Mouse (Mus musculus) hindbrain, embryonic 14.5 days (tissue): ENCODE data around the gene Trappc5. TPM values are rescaled to one million over a fixed set of nuclear protein-coding genes. Genes with fewer than 3 reads are reported as not detected.

Source experiments
- ATAC-seq: fragments of 200-750 bp; cut with Nextera tagmentation; 2 replicates; pipeline ENCODE4 v1.8.0; 2017; ENCODE audit warnings: moderate number of reproducible peaks, mild to moderate bottlenecking, moderate TSS enrichment, moderate library complexity; ENCODE audit not compliant: low FRiP score
- DNase-seq: peaks from one replicate; pipeline ENCODE4 v3.0.0-alpha.2; 2015; ENCODE audit warnings: low spot score
- H3K27ac ChIP-seq: fragments of 300-500 bp; sonication (generic); 2 replicates; pipeline ENCODE4 v1.5.1; 2014; ENCODE audit warnings: mild to moderate bottlenecking, moderate library complexity
- H3K27me3 ChIP-seq: fragments of 300-500 bp; sonication (generic); 2 replicates; pipeline ENCODE4 v1.6.1; 2014; ENCODE audit warnings: mild to moderate bottlenecking, low read length, mixed read lengths; ENCODE audit not compliant: control insufficient read depth, insufficient read depth
- H3K36me3 ChIP-seq: fragments of 300-500 bp; sonication (generic); replicated peaks from 2 replicates; pipeline ENCODE4 v1.6.1; 2014; ENCODE audit not compliant: control insufficient read depth, insufficient read depth
- H3K4me1 ChIP-seq: fragments of 300-500 bp; sonication (generic); replicated peaks from 2 replicates; pipeline ENCODE4 v1.6.1; 2014; ENCODE audit warnings: antibody characterized with exemption, low read length, mixed read lengths; ENCODE audit not compliant: control insufficient read depth, insufficient read depth
- H3K4me2 ChIP-seq: fragments of 300-500 bp; sonication (generic); replicated peaks from 2 replicates; pipeline ENCODE4 v1.6.1; 2014; ENCODE audit warnings: mild to moderate bottlenecking, moderate library complexity
- H3K4me3 ChIP-seq: fragments of 300-500 bp; sonication (generic); replicated peaks from 2 replicates; pipeline ENCODE4 v1.5.1; 2014; ENCODE audit warnings: mild to moderate bottlenecking, low read length
- H3K9ac ChIP-seq: fragments of 300-500 bp; sonication (generic); 2 replicates; pipeline ENCODE4 v1.6.1; 2014
- H3K9me3 ChIP-seq: fragments of 300-500 bp; sonication (generic); 2 replicates; pipeline ENCODE4 v1.6.1; 2016; ENCODE audit warnings: low read length; ENCODE audit not compliant: control insufficient read depth
- WGBS: fragments of 180-500 bp; shearing (Covaris S2); extraction: QIAGEN DNeasy Blood & Tissue Kit; methylation state at CpG from one replicate; pipeline ENCODE4 v1.1.7; 2014; 5-methylcytosine and 5-hydroxymethylcytosine counted together
- polyA plus RNA-seq: library from polyadenylated mRNA; unstranded; fragments of >200 nt; fragmentation: Nextera tagmentation; extraction: Ambion mirVana; gene quantifications from 2 replicates; pipeline ENCODE4 v1.2.1, GENCODE M21; 2014

The Trappc5 gene
- polyA plus RNA-seq, 1 experiment from 2014 or later = 47.7 TPM

- ATAC-seq (no peak), DNase-seq (no peak)
- no peaks in the 10 kb centered on the region for H3K4me1 ChIP-seq
- no peak overlapping the region for H3K27ac ChIP-seq
- no peak overlapping the region for H3K4me2 ChIP-seq
- H3K27me3 ChIP-seq = no peaks in the 10 kb centered on the region
- no peaks in the 10 kb centered on the region for H3K9me3 ChIP-seq
- no peak overlapping the region for H3K9ac ChIP-seq
- 87% methylated on average over 2 of the region's 2 CpGs for WGBS
- no peak overlapping the region for H3K4me3 ChIP-seq
- H3K36me3 ChIP-seq = no peaks in the 10 kb centered on the region
Measured at GRCm38 (mm10) chr8:3670388-3670787, 5.7 kb upstream of the Trappc5 start.

- H3K27ac ChIP-seq = peak within 1 kb of the TSS; percentile 78
- H3K9me3 ChIP-seq = no peaks in the 10 kb centered on the region
- H3K27me3 ChIP-seq = no peaks in the 10 kb centered on the region
- DNase-seq (peak; percentile 84), ATAC-seq (peak; percentile 88)
- peak within 1 kb of the TSS; percentile 62 for H3K4me2 ChIP-seq
- 0% methylated on average over 23 of the region's 23 CpGs for WGBS
- no peaks in the 10 kb centered on the region for H3K36me3 ChIP-seq
- no peaks in the 10 kb centered on the region for H3K4me1 ChIP-seq
- H3K4me3 ChIP-seq = peak within 1 kb of the TSS; percentile 37
- H3K9ac ChIP-seq = peak within 1 kb of the TSS; percentile 54
Measured at GRCm38 (mm10) chr8:3671980-3672491, 4.1 kb upstream of the Trappc5 start, which contains the start of gene Fcor. Gene Fcor, minus strand, starts transcription at chr8:3672362.

GRCm38 (mm10) chr8:3674671-3675070, 1.4 kb upstream of the Trappc5 start:
- 51% methylated on average over 3 of the region's 3 CpGs for WGBS
- Histone ChIP-seq H3K27ac (no peak overlapping the region), H3K27me3 (no peaks in the 10 kb centered on the region), H3K9me3 (no peaks in the 10 kb centered on the region), H3K36me3 (peaks cover 10% of the 10 kb centered on the region), H3K4me2 (no peak overlapping the region), H3K4me3 (no peak overlapping the region), H3K9ac (no peak overlapping the region), H3K4me1 (peaks cover 11% of the 10 kb centered on the region)
- DNase-seq (no peak), ATAC-seq (no peak)

GRCm38 (mm10) chr8:3676993-3677579, 987 bp downstream of the Trappc5 start:
- H3K4me2 ChIP-seq = peak overlapping the region; percentile 95
- peak overlapping the region; percentile 74 for H3K27ac ChIP-seq
- H3K4me3 ChIP-seq = peak overlapping the region; percentile 95
- H3K4me1 ChIP-seq = peaks cover 11% of the 10 kb centered on the region
- DNase-seq (no peak), ATAC-seq (no peak)
- peaks cover 33% of the 10 kb centered on the region for H3K36me3 ChIP-seq
- H3K9me3 ChIP-seq = no peaks in the 10 kb centered on the region
- H3K27me3 ChIP-seq = no peaks in the 10 kb centered on the region
- 7% methylated on average over 15 of the region's 15 CpGs for WGBS
- H3K9ac ChIP-seq = peak overlapping the region; percentile 97

GRCm38 (mm10) chr8:3678831-3679230, 2.7 kb downstream of the Trappc5 start:
- Histone ChIP-seq H3K27ac (no peak overlapping the region), H3K9me3 (no peaks in the 10 kb centered on the region), H3K9ac (no peak overlapping the region), H3K4me2 (no peak overlapping the region), H3K27me3 (no peaks in the 10 kb centered on the region), H3K36me3 (peaks cover 34% of the 10 kb centered on the region), H3K4me3 (no peak overlapping the region), H3K4me1 (peaks cover 11% of the 10 kb centered on the region)
- 96% methylated on average over 23 of the region's 23 CpGs for WGBS
- ATAC-seq (no peak), DNase-seq (no peak)

- H3K36me3 ChIP-seq = peaks cover 34% of the 10 kb centered on the region
- no peak for ATAC-seq
- peaks cover 11% of the 10 kb centered on the region for H3K4me1 ChIP-seq
- no peaks in the 10 kb centered on the region for H3K27me3 ChIP-seq
- H3K27ac ChIP-seq = no peak overlapping the region
- no peak for DNase-seq
- no peak overlapping the region for H3K4me2 ChIP-seq
- no peak overlapping the region for H3K4me3 ChIP-seq
- no peak overlapping the region for H3K9ac ChIP-seq
- H3K9me3 ChIP-seq = no peaks in the 10 kb centered on the region
- WGBS = 96% methylated on average over 23 of the region's 23 CpGs
Measured at GRCm38 (mm10) chr8:3679236-3679635, 3.1 kb downstream of the Trappc5 start.

- no peak for ATAC-seq
Measured at GRCm38 (mm10) chr8:3679656-3680055, 3.6 kb downstream of the Trappc5 start.

GRCm38 (mm10) chr8:3682435-3682834, 6.3 kb downstream of the Trappc5 start:
- H3K36me3 ChIP-seq = peaks cover 34% of the 10 kb centered on the region
- no peak overlapping the region for H3K9ac ChIP-seq
- peaks cover 8% of the 10 kb centered on the region for H3K4me1 ChIP-seq
- H3K4me2 ChIP-seq = no peak overlapping the region
- no peak overlapping the region for H3K4me3 ChIP-seq
- H3K27ac ChIP-seq = no peak overlapping the region
- no peaks in the 10 kb centered on the region for H3K9me3 ChIP-seq
- no peak for ATAC-seq
- WGBS = 91% methylated on average over 5 of the region's 5 CpGs
- DNase-seq = no peak
- no peaks in the 10 kb centered on the region for H3K27me3 ChIP-seq

More at GRCm38 (mm10) chr8:3679656-3680055, 3.6 kb downstream of the Trappc5 start:
- Histone ChIP-seq H3K4me1 (peaks cover 11% of the 10 kb centered on the region), H3K27ac (no peak overlapping the region), H3K27me3 (no peaks in the 10 kb centered on the region), H3K36me3 (peaks cover 34% of the 10 kb centered on the region), H3K4me2 (no peak overlapping the region), H3K4me3 (no peak overlapping the region), H3K9ac (no peak overlapping the region), H3K9me3 (no peaks in the 10 kb centered on the region)
- 93% methylated on average over 5 of the region's 5 CpGs for WGBS
- DNase-seq = no peak

- no peak overlapping the region for H3K27ac ChIP-seq
- WGBS = 78% methylated on average over 6 of the region's 6 CpGs
- no peak for ATAC-seq
- peaks cover 34% of the 10 kb centered on the region for H3K36me3 ChIP-seq
- no peak for DNase-seq
- H3K4me2 ChIP-seq = no peak overlapping the region
- H3K4me1 ChIP-seq = no peaks in the 10 kb centered on the region
- no peak overlapping the region for H3K4me3 ChIP-seq
- H3K9ac ChIP-seq = no peak overlapping the region
- no peaks in the 10 kb centered on the region for H3K27me3 ChIP-seq
- no peaks in the 10 kb centered on the region for H3K9me3 ChIP-seq
Measured at GRCm38 (mm10) chr8:3683408-3684176, 7.5 kb downstream of the Trappc5 start.
